Mouse (Mus musculus) heart, adult 2 months (tissue): Measurements from ENCODE around the gene Snx13. TPM values are rescaled to one million over a fixed set of nuclear protein-coding genes. Genes with fewer than 3 reads are reported as not detected.
A peak's percentile ranks its signal among the peaks of the same experiment; 100 is the strongest.

Source experiments
- DNase-seq, 2 experiments: peaks; one replicate each; pipeline ENCODE4 v3.0.0; 2021
- H3K27ac ChIP-seq: fragments of 200-600 bp; 2 replicates; pipeline ENCODE4 v1.8.1; 2022
- H3K27me3 ChIP-seq: fragments of 200-500 bp; 2 replicates; pipeline ENCODE4 v1.6.1; 2012; ENCODE audit warnings: mild to moderate bottlenecking, low read length, inconsistent platforms, mixed read lengths; ENCODE audit not compliant: control insufficient read depth, insufficient read depth
- H3K36me3 ChIP-seq: fragments of 200-500 bp; 2 replicates; pipeline ENCODE4 v1.6.1; 2012; ENCODE audit warnings: low read length, inconsistent platforms; ENCODE audit not compliant: control insufficient read depth, insufficient read depth
- H3K4me1 ChIP-seq: fragments of 200-500 bp; 2 replicates; pipeline ENCODE4 v1.6.1; 2011; ENCODE audit warnings: low read length; ENCODE audit not compliant: control insufficient read depth, insufficient read depth
- H3K4me3 ChIP-seq: fragments of 200-600 bp; 2 replicates; pipeline ENCODE4 v1.8.1; 2022
- H3K79me2 ChIP-seq: fragments of 200-500 bp; replicated peaks from 2 replicates; pipeline ENCODE4 v1.6.1; 2012; ENCODE audit warnings: mild to moderate bottlenecking, inconsistent platforms, low read length, moderate library complexity, mixed read lengths; ENCODE audit not compliant: control insufficient read depth, insufficient read depth
- H3K9ac ChIP-seq: fragments of 200-500 bp; 2 replicates; pipeline ENCODE4 v1.6.1; 2012; ENCODE audit warnings: low read depth, mild to moderate bottlenecking, control low read depth, inconsistent platforms, low read length, mixed read lengths
- CTCF ChIP-seq: fragments of 200-600 bp; IDR thresholded peaks from 2 replicates; pipeline ENCODE4 v1.8.1; 2022; ENCODE audit warnings: antibody characterized with exemption, mild to moderate bottlenecking, moderate library complexity
- EP300 ChIP-seq: fragments of 200-500 bp; IDR thresholded peaks from 2 replicates; pipeline ENCODE4 v1.6.1; 2011; ENCODE audit warnings: low read depth, low read length, control low read depth; ENCODE audit not compliant: insufficient read depth
- POLR2A ChIP-seq: fragments of 200-500 bp; IDR thresholded peaks from 2 replicates; pipeline ENCODE4 v1.6.1; 2011; ENCODE audit warnings: mild to moderate bottlenecking, low read depth, low read length, control low read depth; ENCODE audit not compliant: insufficient read depth
- WGBS: fragments of 180-500 bp; shearing (Covaris S2); methylation state at CpG from one replicate; pipeline ENCODE4 v1.1.7; 2018; 5-methylcytosine and 5-hydroxymethylcytosine counted together
- intact Hi-C: fragments of 180-260 bp; cut with DNase I; formaldehyde crosslinking; loops from one replicate; pipeline ENCODE4 v1.15.1; 2025
- microRNA-seq, 2 experiments: library from miRNA; unstranded; fragments of <30 nt; microRNA quantifications; one replicate each; pipeline ENCODE4 v1.2.0; 2021
- polyA plus RNA-seq: library from polyadenylated mRNA; depleted of rRNA; stranded (reverse); fragments of >200 nt; gene quantifications from 2 replicates; pipeline ENCODE4 v1.2.3, GENCODE M21; 2012; rRNA removed
- total RNA-seq, 2 experiments: library from RNA; stranded (reverse); gene quantifications; 2 replicates each; pipeline ENCODE4 v1.2.3; 2021

The Snx13 gene
- total and polyA plus RNA-seq, 3 experiments, result 10.9 to 63.6 (median 54.5) TPM

GRCm38 (mm10) chr12:35184261-35184660, 137.3 kb downstream of the Snx13 start:
- Histone ChIP-seq H3K9ac (no peak overlapping the region), H3K27ac (no peak overlapping the region), H3K4me3 (no peak overlapping the region), H3K79me2 (no peaks in the 10 kb centered on the region), H3K4me1 (no peaks in the 10 kb centered on the region), H3K27me3 (no peaks in the 10 kb centered on the region), H3K36me3 (no peaks in the 10 kb centered on the region)
- WGBS, result 73% methylated on average over 5 of the region's 5 CpGs
- TF ChIP-seq CTCF, result no peak
- TF ChIP-seq EP300, result no peak
- no peak for TF ChIP-seq POLR2A
- intact Hi-C loops, result loop anchor here (10.0 kb wide), 1 partner anchor 1699 kb away; no protein-coding TSS in a partner anchor
- no peak for DNase-seq

GRCm38 (mm10) chr12:35191698-35192425, 144.9 kb downstream of the Snx13 start:
- Histone ChIP-seq H3K4me1 (no peaks in the 10 kb centered on the region), H3K27ac (no peak overlapping the region), H3K36me3 (no peaks in the 10 kb centered on the region), H3K4me3 (no peak overlapping the region), H3K79me2 (no peaks in the 10 kb centered on the region), H3K9ac (peak overlapping the region; percentile 55; the same call in 1 of the 2 replicates), H3K27me3 (no peaks in the 10 kb centered on the region)
- peak; percentile 82 for TF ChIP-seq CTCF
- TF ChIP-seq EP300, result no peak
- 35% methylated on average over 17 of the region's 17 CpGs for WGBS
- DNase-seq, result peak; percentile 49 to 67
- intact Hi-C loops, result loop anchor here (2.0 kb wide), 1 partner anchor 1803 kb away; no protein-coding TSS in a partner anchor

- Histone ChIP-seq H3K9ac (no peak overlapping the region), H3K4me1 (no peaks in the 10 kb centered on the region), H3K36me3 (no peaks in the 10 kb centered on the region), H3K27me3 (no peaks in the 10 kb centered on the region), H3K27ac (no peak overlapping the region), H3K4me3 (no peak overlapping the region), H3K79me2 (no peaks in the 10 kb centered on the region)
- no peak for DNase-seq
- intact Hi-C loops, result loop anchor here (2.0 kb wide), 1 partner anchor 1804 kb away; no protein-coding TSS in a partner anchor
- TF ChIP-seq CTCF (no peak; the same call in 1 of the 2 replicates), POLR2A (no peak), EP300 (no peak)
- WGBS, result 12% methylated on average over 2 of the region's 2 CpGs
These were observed 145.4 kb downstream of the Snx13 start for GRCm38 (mm10) chr12:35192426-35192769.

Small RNA genes lying within 50 kb of the gene (microRNA-seq; reads per million reads assigned to microRNA genes)
- 0 reads per million in 2 experiments for gene Mir680-3

Other genes starting within 250 kb of the Snx13 start
- 10 to 100 TPM; 18.8 to 19.9 TPM for gene Hdac9, start 130.1 kb upstream of the Snx13 start, total RNA-seq
- 10.8 and 18.1 TPM in 2 replicates for gene Hdac9, start 130.1 kb upstream of the Snx13 start, polyA plus RNA-seq
- not detected for gene Prps1l1, start 62.4 kb upstream of the Snx13 start, total RNA-seq
- not detected in 2 replicates for gene Prps1l1, start 62.4 kb upstream of the Snx13 start, polyA plus RNA-seq